Mouse (Mus musculus): ENCODE measurements around the gene Cdpf1. TPM values are rescaled to one million over a fixed set of nuclear protein-coding genes. Genes with fewer than 3 reads are reported as not detected.
A peak's percentile ranks its signal among the peaks of the same experiment; 100 is the strongest.

Gene Cdpf1
- 43.1 and 49.7 TPM in 2 replicates for polyA plus RNA-seq (2014; fragmentation: Nextera tagmentation; extraction: Ambion mirVana)

GRCm38 (mm10) chr15:85811535-85812277 is at the start of gene Cdpf1:
Cdpf1 (minus strand) TSS chr15:85811697.
- Histone ChIP-seq H3K27me3 (replicated peaks; ENCODE audit: control insufficient read depth, insufficient read depth, low read length) (no peaks in the 10 kb centered on the region), H3K4me3 (ENCODE audit: low read depth, low read length) (peak within 1 kb of the TSS; percentile 85), H3K36me3 (ENCODE audit: control insufficient read depth, insufficient read depth, low read length) (no peaks in the 10 kb centered on the region), H3K27ac (ENCODE audit: low read depth, low read length) (peak within 1 kb of the TSS; percentile 86), H3K9me3 (ENCODE audit: control insufficient read depth, low read length) (no peaks in the 10 kb centered on the region), H3K4me1 (replicated peaks; ENCODE audit: control insufficient read depth, insufficient read depth, low read length) (peaks cover 14% of the 10 kb centered on the region), H3K4me2 (peak within 1 kb of the TSS; percentile 67), H3K9ac (ENCODE audit: low read depth, low read length) (peak within 1 kb of the TSS; percentile 89)
- 3% methylated on average over 36 of the region's 36 CpGs for WGBS
- ATAC-seq (replicated peaks; ENCODE audit: low FRiP score) (peak; percentile 94), DNase-seq (ENCODE audit: low spot score) (peak; percentile 97)

- H3K36me3 ChIP-seq (ENCODE audit: control insufficient read depth, insufficient read depth, low read length): peaks cover 25% of the 10 kb centered on the region
- under 1% methylated on average over 42 of the region's 42 CpGs for WGBS
Measured at GRCm38 (mm10) chr15:85859490-85860031, 48.1 kb upstream of the Cdpf1 start, which contains the start of gene Gtse1. Gtse1 (plus strand) TSS chr15:85859745.

GRCm38 (mm10) chr15:85858980-85859489 is 47.5 kb upstream of the Cdpf1 start:
- Histone ChIP-seq H3K9ac (ENCODE audit: low read depth, low read length) (peak overlapping the region; percentile 88), H3K36me3 (ENCODE audit: control insufficient read depth, insufficient read depth, low read length) (peaks cover 19% of the 10 kb centered on the region), H3K9me3 (ENCODE audit: control insufficient read depth, low read length) (no peaks in the 10 kb centered on the region), H3K27ac (ENCODE audit: low read depth, low read length) (no peak overlapping the region; the same call in 1 of the 2 replicates), H3K4me1 (replicated peaks; ENCODE audit: control insufficient read depth, insufficient read depth, low read length) (peaks cover 9% of the 10 kb centered on the region; the same call in 1 of the 2 replicates), H3K27me3 (replicated peaks; ENCODE audit: control insufficient read depth, insufficient read depth, low read length) (no peaks in the 10 kb centered on the region), H3K4me2 (peak overlapping the region; percentile 71), H3K4me3 (ENCODE audit: low read depth, low read length) (peak overlapping the region; percentile 83)
- WGBS: 14% methylated on average over 15 of the region's 15 CpGs
- DNase-seq (ENCODE audit: low spot score): peak; percentile 43
- ATAC-seq (replicated peaks; ENCODE audit: low FRiP score): no peak

More at GRCm38 (mm10) chr15:85859490-85860031, 48.1 kb upstream of the Cdpf1 start, which contains the start of gene Gtse1:
- H3K27me3 ChIP-seq (replicated peaks; ENCODE audit: control insufficient read depth, insufficient read depth, low read length): no peaks in the 10 kb centered on the region
- H3K4me2 ChIP-seq: peak within 1 kb of the TSS; percentile 73
- peak within 1 kb of the TSS; percentile 88 for H3K9ac ChIP-seq (ENCODE audit: low read depth, low read length)
- no peaks in the 10 kb centered on the region for H3K9me3 ChIP-seq (ENCODE audit: control insufficient read depth, low read length)
- peaks cover 9% of the 10 kb centered on the region; the same call in 1 of the 2 replicates for H3K4me1 ChIP-seq (replicated peaks; ENCODE audit: control insufficient read depth, insufficient read depth, low read length)
- DNase-seq (ENCODE audit: low spot score) (peak; percentile 86), ATAC-seq (replicated peaks; ENCODE audit: low FRiP score) (peak; percentile 99)
- H3K27ac ChIP-seq (ENCODE audit: low read depth, low read length): peak within 1 kb of the TSS; percentile 60; the same call in 1 of the 2 replicates
- H3K4me3 ChIP-seq (ENCODE audit: low read depth, low read length): peak within 1 kb of the TSS; percentile 83

- no peak for DNase-seq (ENCODE audit: low spot score)
- H3K4me3 ChIP-seq (ENCODE audit: low read depth, low read length): no peak overlapping the region
- H3K4me2 ChIP-seq: no peak overlapping the region
- no peak overlapping the region for H3K27ac ChIP-seq (ENCODE audit: low read depth, low read length)
- WGBS: 74% methylated on average over 12 of the region's 12 CpGs
- no peak overlapping the region for H3K9ac ChIP-seq (ENCODE audit: low read depth, low read length)
- H3K4me1 ChIP-seq (replicated peaks; ENCODE audit: control insufficient read depth, insufficient read depth, low read length): no peaks in the 10 kb centered on the region
- H3K36me3 ChIP-seq (ENCODE audit: control insufficient read depth, insufficient read depth, low read length): no peaks in the 10 kb centered on the region
- no peak for ATAC-seq (replicated peaks; ENCODE audit: low FRiP score)
- H3K9me3 ChIP-seq (ENCODE audit: control insufficient read depth, low read length): no peaks in the 10 kb centered on the region
- no peaks in the 10 kb centered on the region for H3K27me3 ChIP-seq (replicated peaks; ENCODE audit: control insufficient read depth, insufficient read depth, low read length)
Measured at GRCm38 (mm10) chr15:85851656-85852392, 40.3 kb upstream of the Cdpf1 start.

- ATAC-seq (replicated peaks; ENCODE audit: low FRiP score): no peak
- Histone ChIP-seq H3K4me2 (no peak overlapping the region), H3K36me3 (ENCODE audit: control insufficient read depth, insufficient read depth, low read length) (no peaks in the 10 kb centered on the region), H3K4me3 (ENCODE audit: low read depth, low read length) (no peak overlapping the region), H3K9ac (ENCODE audit: low read depth, low read length) (no peak overlapping the region), H3K4me1 (replicated peaks; ENCODE audit: control insufficient read depth, insufficient read depth, low read length) (no peaks in the 10 kb centered on the region; the same call in 1 of the 2 replicates), H3K27ac (ENCODE audit: low read depth, low read length) (no peak overlapping the region), H3K9me3 (ENCODE audit: control insufficient read depth, low read length) (no peaks in the 10 kb centered on the region), H3K27me3 (replicated peaks; ENCODE audit: control insufficient read depth, insufficient read depth, low read length) (no peaks in the 10 kb centered on the region)
- DNase-seq (ENCODE audit: low spot score): no peak
Measured at GRCm38 (mm10) chr15:85845071-85845470, 33.6 kb upstream of the Cdpf1 start.

- no peaks in the 10 kb centered on the region; the same call in 1 of the 2 replicates for H3K4me1 ChIP-seq (replicated peaks; ENCODE audit: control insufficient read depth, insufficient read depth, low read length)
- no peaks in the 10 kb centered on the region for H3K9me3 ChIP-seq (ENCODE audit: control insufficient read depth, low read length)
- DNase-seq (ENCODE audit: low spot score) (no peak), ATAC-seq (replicated peaks; ENCODE audit: low FRiP score) (peak; percentile 43; the same call in 1 of the 2 replicates)
- no peak overlapping the region for H3K4me3 ChIP-seq (ENCODE audit: low read depth, low read length)
- H3K4me2 ChIP-seq: no peak overlapping the region
- no peak overlapping the region for H3K9ac ChIP-seq (ENCODE audit: low read depth, low read length)
- H3K36me3 ChIP-seq (ENCODE audit: control insufficient read depth, insufficient read depth, low read length): no peaks in the 10 kb centered on the region
- H3K27ac ChIP-seq (ENCODE audit: low read depth, low read length): no peak overlapping the region
- no peaks in the 10 kb centered on the region for H3K27me3 ChIP-seq (replicated peaks; ENCODE audit: control insufficient read depth, insufficient read depth, low read length)
- WGBS: 65% methylated on average over 5 of the region's 5 CpGs
Measured at GRCm38 (mm10) chr15:85841796-85842360, 30.4 kb upstream of the Cdpf1 start.

- Histone ChIP-seq H3K27ac (ENCODE audit: low read depth, low read length) (no peak overlapping the region), H3K4me2 (no peak overlapping the region), H3K27me3 (replicated peaks; ENCODE audit: control insufficient read depth, insufficient read depth, low read length) (no peaks in the 10 kb centered on the region), H3K4me3 (ENCODE audit: low read depth, low read length) (no peak overlapping the region), H3K36me3 (ENCODE audit: control insufficient read depth, insufficient read depth, low read length) (no peaks in the 10 kb centered on the region), H3K9ac (ENCODE audit: low read depth, low read length) (no peak overlapping the region), H3K9me3 (ENCODE audit: control insufficient read depth, low read length) (no peaks in the 10 kb centered on the region), H3K4me1 (replicated peaks; ENCODE audit: control insufficient read depth, insufficient read depth, low read length) (no peaks in the 10 kb centered on the region; the same call in 1 of the 2 replicates)
- WGBS: 38% methylated on average over 6 of the region's 6 CpGs
- DNase-seq (ENCODE audit: low spot score): no peak
- no peak; the same call in 1 of the 2 replicates for ATAC-seq (replicated peaks; ENCODE audit: low FRiP score)
Measured at GRCm38 (mm10) chr15:85840983-85841382, 29.5 kb upstream of the Cdpf1 start.

GRCm38 (mm10) chr15:85836887-85837286 is 25.4 kb upstream of the Cdpf1 start:
- no peak overlapping the region for H3K4me3 ChIP-seq (ENCODE audit: low read depth, low read length)
- ATAC-seq (replicated peaks; ENCODE audit: low FRiP score) (no peak), DNase-seq (ENCODE audit: low spot score) (no peak)
- H3K9me3 ChIP-seq (ENCODE audit: control insufficient read depth, low read length): no peaks in the 10 kb centered on the region
- H3K36me3 ChIP-seq (ENCODE audit: control insufficient read depth, insufficient read depth, low read length): no peaks in the 10 kb centered on the region
- no peak overlapping the region for H3K9ac ChIP-seq (ENCODE audit: low read depth, low read length)
- no peak overlapping the region for H3K4me2 ChIP-seq
- H3K4me1 ChIP-seq (replicated peaks; ENCODE audit: control insufficient read depth, insufficient read depth, low read length): peaks cover 7% of the 10 kb centered on the region
- WGBS: 83% methylated on average over 5 of the region's 5 CpGs
- H3K27me3 ChIP-seq (replicated peaks; ENCODE audit: control insufficient read depth, insufficient read depth, low read length): no peaks in the 10 kb centered on the region
- H3K27ac ChIP-seq (ENCODE audit: low read depth, low read length): no peak overlapping the region
